Mouse (Mus musculus) MN1 (cell line): ENCODE measurements around the gene Asah2.
"Not testable (repeated sequence)": the region's sequence is repeated elsewhere in the genome, so short reads cannot be mapped to it uniquely, and the experiment has no call there.

Experiments used
- DNase-seq: peaks from one replicate; pipeline ENCODE4 v3.0.0-alpha.2; 2016; ENCODE audit warnings: low spot score

Asah2 gene

DNA sequence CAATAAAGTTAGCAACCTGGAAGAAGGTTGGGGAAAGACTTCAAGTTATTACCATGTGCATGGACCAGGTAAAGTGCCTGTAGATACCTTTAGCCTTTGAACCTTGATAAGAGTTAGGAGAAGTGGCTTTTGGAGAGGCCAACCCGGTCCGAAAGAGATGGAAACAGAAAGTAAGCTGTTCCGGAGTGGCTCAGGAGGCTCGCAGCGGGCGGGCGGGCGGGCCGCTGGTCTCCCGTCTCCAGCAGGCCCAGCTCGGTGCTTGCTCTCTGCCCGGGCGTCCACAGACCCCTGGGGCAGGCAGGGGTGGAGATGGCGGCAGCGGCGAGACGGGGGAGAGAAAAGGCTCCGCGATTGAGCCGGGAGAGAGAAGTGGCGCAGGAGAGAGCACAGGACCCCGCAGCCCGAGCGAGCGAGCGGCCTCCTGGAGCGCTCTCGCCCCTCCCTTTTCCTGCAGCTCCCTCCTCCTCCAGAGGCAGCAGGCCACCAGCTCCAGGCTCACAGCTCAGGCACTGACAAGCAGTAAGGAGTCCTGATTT lies at the start of gene Asah2:
Gene Asah2, minus strand, starts transcription at position 441 of the 536 bp plus-strand sequence.
- DNase-seq, result peak; percentile 84

- DNase-seq, result no peak
Measured at GRCm38 (mm10) chr19:32157045-32157444, 49.0 kb upstream of the Asah2 start.

- no peak for DNase-seq
Measured at GRCm38 (mm10) chr19:32152529-32152928, 44.5 kb upstream of the Asah2 start.

- no peak for DNase-seq
Measured at GRCm38 (mm10) chr19:32148710-32149109, 40.7 kb upstream of the Asah2 start.

DNA sequence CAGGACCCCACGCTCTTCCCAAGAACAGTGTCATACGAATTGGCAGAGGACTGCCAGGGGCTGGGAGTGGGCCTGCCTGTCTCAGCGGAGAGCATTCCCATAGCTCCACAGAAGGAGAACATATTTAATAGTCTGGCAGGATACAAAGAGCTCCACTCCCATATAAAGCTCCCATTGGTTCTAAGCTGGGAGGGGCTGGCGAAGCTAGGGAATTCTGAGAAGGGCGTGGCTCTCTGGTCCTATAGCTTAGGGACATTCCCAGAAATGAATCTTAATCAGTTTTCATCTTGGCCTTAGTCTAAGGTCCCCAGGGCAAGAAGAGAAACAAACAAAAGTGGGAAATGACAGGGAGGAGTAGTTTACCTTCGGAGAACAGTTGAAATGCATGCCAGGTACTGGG lies 34.4 kb upstream of the Asah2 start:
- no peak for DNase-seq

DNA sequence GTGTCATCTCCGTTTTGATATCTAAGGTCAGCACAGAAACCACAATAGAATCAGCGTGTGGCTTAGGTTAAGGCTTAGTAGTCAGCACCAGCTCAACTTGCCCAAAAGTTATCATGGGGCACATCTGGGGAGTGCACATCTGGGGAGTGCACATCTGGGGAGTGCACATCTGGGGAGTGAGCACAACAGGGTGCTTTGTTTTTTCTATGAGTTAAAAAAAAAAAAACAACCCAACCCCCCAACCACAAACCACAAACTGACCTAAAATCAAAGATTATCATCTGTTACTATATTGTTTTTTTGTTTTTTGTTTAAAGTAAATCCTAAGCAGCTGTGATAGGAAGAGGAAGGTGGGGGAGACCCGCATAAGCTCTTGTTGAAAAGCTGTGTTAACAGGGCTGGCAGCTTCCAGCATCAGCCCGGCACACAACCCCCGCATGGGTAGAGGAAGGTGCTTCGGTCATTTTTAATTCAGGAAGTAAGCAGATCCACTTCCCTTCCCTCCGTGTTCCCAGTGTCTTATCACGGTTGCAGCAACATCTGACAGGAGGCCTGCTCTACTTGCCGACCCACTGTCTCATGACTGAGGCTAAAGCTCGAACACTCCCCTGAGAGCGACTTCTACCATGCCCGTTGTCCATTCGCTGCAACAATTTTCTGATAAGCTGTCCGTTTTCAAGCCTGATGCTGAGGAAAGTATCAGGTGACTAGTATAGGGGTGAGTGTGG lies 30.5 kb upstream of the Asah2 start:
- no peak for DNase-seq

DNA sequence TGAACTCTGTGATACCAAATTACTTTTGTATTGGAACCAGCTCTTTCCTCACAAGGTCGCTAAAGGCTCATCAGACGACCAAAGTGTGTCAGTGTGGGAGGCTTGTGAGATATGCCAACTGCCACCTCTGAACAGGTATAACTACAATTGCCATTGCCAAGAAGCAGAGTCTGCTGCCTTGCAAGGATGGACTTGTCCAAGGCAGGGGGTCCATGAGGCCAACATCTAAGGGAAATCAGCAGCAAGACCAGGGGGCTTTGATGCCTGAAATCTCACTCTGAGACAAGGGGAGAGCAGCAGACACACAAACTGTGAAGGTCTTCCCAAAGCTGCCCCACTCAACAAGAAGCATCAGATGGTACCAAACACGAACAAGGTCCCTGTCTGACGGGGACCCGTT lies 29.9 kb upstream of the Asah2 start:
- DNase-seq, result no peak

DNA sequence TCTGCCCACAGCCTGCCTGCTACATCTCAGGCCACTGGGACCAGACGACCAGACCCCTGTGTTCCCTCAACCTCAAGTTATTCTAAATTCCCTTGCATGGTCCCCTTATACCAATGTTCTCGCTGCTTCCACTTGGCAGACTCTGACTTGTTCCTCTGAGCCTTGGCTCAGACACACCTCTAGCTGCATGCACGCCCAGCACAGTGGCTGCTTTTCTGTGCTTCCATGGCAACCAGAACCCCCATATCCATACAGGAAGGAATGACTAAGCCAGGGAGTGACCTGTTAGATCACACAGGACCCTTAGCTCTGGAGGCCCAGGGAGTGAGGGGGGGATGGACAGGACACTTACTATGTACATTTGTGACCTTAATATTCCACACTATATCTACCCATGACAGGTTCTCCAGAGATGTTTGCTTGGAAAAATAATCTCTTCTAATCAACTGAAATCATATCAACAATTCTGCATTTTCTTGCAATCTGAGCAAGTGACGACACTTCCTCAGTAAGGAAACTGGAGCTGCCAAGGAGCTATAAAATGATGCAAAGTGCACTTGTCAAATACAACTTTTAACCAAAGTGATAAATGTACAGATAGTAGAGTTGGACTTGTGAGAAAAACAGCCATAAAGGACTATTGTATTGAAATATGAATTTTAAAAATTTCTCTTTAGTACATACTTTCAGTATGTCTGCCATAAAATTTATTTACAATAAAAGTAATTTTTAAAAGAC lies 29.0 kb upstream of the Asah2 start:
- DNase-seq, result peak; percentile 40

DNA sequence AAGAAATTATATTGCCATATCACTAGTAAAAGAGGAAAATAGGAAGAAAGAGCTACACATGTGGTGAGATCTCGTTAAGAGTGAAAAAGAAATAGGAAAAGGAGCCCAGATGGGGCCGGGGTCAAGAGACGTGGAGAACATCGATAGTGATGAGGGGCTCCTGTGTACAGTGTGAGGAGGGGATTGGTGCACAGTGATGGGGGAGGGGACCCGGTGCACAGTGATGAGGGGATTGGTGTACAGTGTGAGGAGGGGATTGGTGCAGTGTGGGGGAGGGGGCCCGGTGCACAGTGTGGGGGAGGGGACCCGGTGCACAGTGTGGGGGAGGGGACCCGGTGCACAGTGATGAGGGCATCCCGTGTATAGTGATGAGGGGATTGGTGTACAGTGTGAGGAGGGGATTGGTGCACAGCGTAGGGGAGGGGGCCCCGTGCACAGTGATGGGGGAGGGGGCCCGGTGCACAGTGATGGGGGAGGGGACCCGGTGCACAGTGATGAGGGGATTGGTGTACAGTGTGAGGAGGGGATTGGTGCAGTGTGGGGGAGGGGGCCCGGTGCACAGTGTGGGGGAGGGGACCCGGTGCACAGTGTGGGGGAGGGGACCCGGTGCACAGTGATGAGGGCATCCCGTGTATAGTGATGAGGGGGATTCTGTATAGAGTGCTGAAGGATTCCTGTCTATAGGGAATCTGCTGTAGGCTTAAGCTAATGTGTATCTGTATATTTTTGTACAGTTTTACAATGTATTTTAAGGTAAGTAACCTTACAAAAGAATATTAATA lies 23.9 kb upstream of the Asah2 start:
- not testable (repeated sequence) for DNase-seq

- no peak for DNase-seq
Measured at GRCm38 (mm10) chr19:32129281-32129680, 21.3 kb upstream of the Asah2 start.

DNA sequence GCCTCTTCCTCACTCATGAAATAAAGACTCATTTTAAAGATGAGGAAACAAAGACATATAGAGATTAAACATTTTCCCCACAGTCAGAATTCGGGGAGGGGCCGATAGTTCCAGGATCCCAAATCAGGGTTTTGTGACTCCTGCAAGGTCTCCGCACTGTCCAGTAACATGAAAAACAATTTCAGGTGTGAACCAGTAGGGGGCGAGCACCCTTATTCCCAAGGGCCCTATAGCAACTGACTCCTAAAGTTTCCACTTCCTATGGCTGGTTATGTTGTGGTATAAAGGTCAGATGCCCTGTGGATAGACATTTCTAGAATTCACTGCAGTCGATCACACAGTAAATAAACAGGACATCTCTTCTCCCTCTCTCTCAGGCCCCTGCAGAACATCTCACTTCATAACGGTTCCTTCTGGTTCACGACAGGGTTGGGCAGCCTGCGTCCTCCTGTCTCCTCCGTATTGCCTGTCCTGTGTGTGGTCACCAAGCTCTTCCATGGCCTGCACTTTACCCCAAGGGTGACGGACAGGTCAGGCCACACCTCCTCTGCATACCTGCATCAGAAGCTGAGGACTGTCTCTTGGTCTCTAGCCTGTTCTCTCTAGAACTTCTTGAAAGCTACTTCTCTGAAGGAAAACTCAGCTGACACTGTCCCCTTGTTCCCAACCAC lies 19.3 kb upstream of the Asah2 start:
- no peak for DNase-seq

- DNase-seq, result no peak
Measured at GRCm38 (mm10) chr19:32124155-32124554, 16.1 kb upstream of the Asah2 start.

GRCm38 (mm10) chr19:32123196-32123595 lies 15.2 kb upstream of the Asah2 start:
- DNase-seq, result no peak

DNA sequence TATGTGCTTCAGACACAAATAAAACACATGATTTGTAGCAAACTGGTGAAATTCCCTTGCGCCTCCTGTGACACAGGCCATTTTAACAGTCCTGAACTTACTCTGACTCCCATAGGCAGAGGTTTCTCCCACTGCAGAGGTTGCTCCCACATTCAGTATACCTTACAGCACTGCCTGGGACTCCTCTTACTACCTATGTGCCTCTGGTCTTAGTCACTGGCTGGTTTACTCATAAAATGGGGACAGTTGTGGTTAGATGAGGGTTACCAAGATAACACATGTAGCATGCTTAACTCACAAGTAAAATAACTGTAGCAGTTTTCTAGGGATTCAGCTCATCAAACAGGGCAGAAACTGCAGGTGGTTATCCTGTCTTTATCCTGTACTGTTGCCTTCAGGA lies 12.8 kb upstream of the Asah2 start:
- no peak for DNase-seq

GRCm38 (mm10) chr19:32119666-32120065 lies 11.7 kb upstream of the Asah2 start:
- no peak for DNase-seq

GRCm38 (mm10) chr19:32118496-32118895 lies 10.5 kb upstream of the Asah2 start:
- DNase-seq, result no peak

GRCm38 (mm10) chr19:32117484-32118018 lies 9.5 kb upstream of the Asah2 start:
- no peak for DNase-seq

GRCm38 (mm10) chr19:32111866-32112790 lies 4.1 kb upstream of the Asah2 start:
- DNase-seq, result no peak

GRCm38 (mm10) chr19:32106750-32107149 lies 1.3 kb downstream of the Asah2 start:
- peak; percentile 16 for DNase-seq

GRCm38 (mm10) chr19:32104217-32104616 lies 3.8 kb downstream of the Asah2 start:
- no peak for DNase-seq

DNA sequence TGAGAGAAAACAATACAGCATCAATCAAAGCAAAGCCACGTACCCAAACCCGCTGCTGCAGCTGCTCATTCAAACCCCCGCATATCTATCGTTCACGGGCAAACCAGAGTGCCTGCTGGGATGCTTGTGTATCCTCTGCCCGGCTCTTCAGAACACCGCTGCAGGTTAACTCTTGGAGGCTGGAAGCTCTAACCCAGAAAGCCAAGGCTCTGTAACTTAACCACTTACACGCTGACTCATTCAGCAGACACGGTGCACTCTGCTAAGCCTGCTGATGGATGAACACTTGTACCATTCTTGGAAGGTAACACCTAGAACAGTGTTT lies 5.1 kb downstream of the Asah2 start:
- DNase-seq, result no peak
